ENCODE assay signal across 29 mouse cellular contexts in genomic region chrX:76780044-76780443, GRCm38 (mm10).
"Had no signal": no experiment of that assay in that cellular context is flagged by ENCODE, and none has a peak within 500 bp of the region (broad histone marks: within the 10 kb centered on the region; RNA-seq: fewer than 3 reads in every experiment).

No protein-coding gene starts in this region.

- ATAC-seq: hindbrain, embryonic 16.5 days; inflammation-experienced regulatory T-cells, adult 6 months; intestine, embryonic 15.5 days; intestine, postnatal 0 days; liver, postnatal 0 days had no signal

- H3K4me2 ChIP-seq: heart, embryonic 12.5 days; hindbrain, embryonic 12.5 days; hindbrain, embryonic 14.5 days; intestine, embryonic 15.5 days; limb, embryonic 12.5 days; liver, embryonic 11.5 days; liver, embryonic 13.5 days; liver, embryonic 15.5 days had no signal

- H3K27me3 ChIP-seq: heart, embryonic 12.5 days; hindbrain, embryonic 12.5 days; intestine, embryonic 15.5 days; limb, embryonic 12.5 days; liver, embryonic 13.5 days; liver, embryonic 15.5 days had no signal

- H3K4me3 ChIP-seq: gastrocnemius, adult 2 months; heart, embryonic 10.5 days; heart, embryonic 12.5 days; hindbrain, embryonic 10.5 days; hindbrain, embryonic 12.5 days; intestine, embryonic 15.5 days; layer of hippocampus, adult 2 months; left cerebral cortex, adult 2 months; limb, embryonic 10.5 days; limb, embryonic 12.5 days; liver, embryonic 13.5 days; liver, embryonic 15.5 days had no signal

- H3K27ac ChIP-seq: gastrocnemius, adult 2 months; heart, embryonic 10.5 days; hindbrain, embryonic 10.5 days; hindbrain, embryonic 12.5 days; hindbrain, embryonic 14.5 days; intestine, embryonic 15.5 days; layer of hippocampus, adult 2 months; left cerebral cortex, adult 2 months; limb, embryonic 10.5 days; limb, embryonic 12.5 days; liver, embryonic 13.5 days; liver, embryonic 15.5 days had no signal

- H3K9me3 ChIP-seq: heart, embryonic 10.5 days; hindbrain, embryonic 10.5 days; hindbrain, embryonic 12.5 days; intestine, embryonic 15.5 days; limb, embryonic 10.5 days; limb, embryonic 12.5 days; liver, embryonic 13.5 days; liver, embryonic 15.5 days had no signal

- DNase-seq: gastrocnemius, adult 2 months; gastrocnemius, postnatal 10 days; gastrocnemius, postnatal 25 days; heart, adult 18-20 months; heart, postnatal 10 days; heart, postnatal 4 days; kidney, adult 18-20 months; kidney, adult 8-10 months; kidney, postnatal 10 days; kidney, postnatal 25 days; kidney, postnatal 4 days; liver; liver, embryonic 13.5 days; liver, postnatal 0 days had no signal

- H3K36me3 ChIP-seq: heart, embryonic 10.5 days; heart, embryonic 12.5 days; hindbrain, embryonic 10.5 days; hindbrain, embryonic 12.5 days; intestine, embryonic 15.5 days; limb, embryonic 10.5 days; limb, embryonic 12.5 days; liver, embryonic 13.5 days; liver, embryonic 15.5 days had no signal

- H3K4me1 ChIP-seq: heart, embryonic 10.5 days; heart, embryonic 12.5 days; hindbrain, embryonic 10.5 days; hindbrain, embryonic 12.5 days; intestine, embryonic 15.5 days; limb, embryonic 10.5 days; limb, embryonic 12.5 days; liver, embryonic 13.5 days; liver, embryonic 15.5 days had no signal

- H3K9ac ChIP-seq: heart, embryonic 12.5 days; hindbrain, embryonic 12.5 days; hindbrain, embryonic 14.5 days; intestine, embryonic 15.5 days; limb, embryonic 12.5 days; liver, embryonic 13.5 days; liver, embryonic 15.5 days; liver, postnatal 0 days had no signal
